Mouse (Mus musculus): ENCODE data around the gene Arhgap24. TPM values are rescaled to one million over a fixed set of nuclear protein-coding genes. Genes with fewer than 3 reads are reported as not detected.

Arhgap24 gene
- polyA plus RNA-seq, 1 experiment from 2014 or later = 5.3 TPM

DNA sequence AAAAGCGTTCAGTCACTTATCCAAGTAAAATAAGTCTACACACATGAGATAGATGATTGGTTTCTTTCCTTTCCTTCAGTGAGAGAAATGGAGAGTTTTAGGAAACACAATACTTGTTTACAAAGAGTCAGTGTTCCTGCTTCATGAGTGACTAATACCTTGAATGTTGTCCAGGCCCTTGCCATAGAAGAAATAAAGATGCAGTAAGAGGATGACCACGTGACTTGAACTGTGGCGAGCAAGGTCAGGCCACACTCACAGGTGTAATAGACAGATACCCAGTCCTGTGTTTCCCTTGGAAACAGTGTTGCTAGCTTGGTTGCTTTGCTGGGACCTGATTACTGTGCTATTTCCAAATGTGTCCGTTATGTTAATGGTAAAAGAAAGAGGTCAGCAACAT is 23.4 kb downstream of the Arhgap24 start:
- Histone ChIP-seq H3K4me3 (replicated peaks) (no peak overlapping the region), H3K4me2 (replicated peaks) (no peak overlapping the region), H3K9ac (replicated peaks) (no peak overlapping the region), H3K36me3 (no peaks in the 10 kb centered on the region), H3K4me1 (replicated peaks) (no peaks in the 10 kb centered on the region), H3K9me3 (no peaks in the 10 kb centered on the region), H3K27ac (no peak overlapping the region), H3K27me3 (no peaks in the 10 kb centered on the region)
- 90% methylated on average over 4 of the region's 4 CpGs for WGBS
- ATAC-seq = no peak

DNA sequence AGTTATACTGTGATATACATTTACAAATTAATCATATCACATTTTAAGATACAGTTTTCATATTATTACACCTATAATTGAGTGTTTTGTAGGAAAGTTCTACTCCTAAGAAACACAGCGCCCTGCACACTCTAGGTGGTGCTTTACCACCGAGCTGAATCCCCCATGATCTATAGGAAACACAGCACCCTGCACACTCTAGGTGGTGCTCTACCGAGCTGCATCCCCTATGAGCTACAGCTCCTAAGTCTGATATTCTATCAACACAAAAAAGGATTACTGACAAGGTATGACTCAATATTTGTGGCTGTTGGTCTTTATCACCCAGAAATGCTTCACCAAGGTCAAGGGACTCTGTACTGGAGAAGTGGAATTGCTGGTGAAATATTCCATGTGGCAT is 27.0 kb downstream of the Arhgap24 start:
- no peaks in the 10 kb centered on the region for H3K36me3 ChIP-seq
- 74% methylated on average over 3 of the region's 3 CpGs for WGBS
- ATAC-seq = no peak
- H3K4me1 ChIP-seq (replicated peaks) = no peaks in the 10 kb centered on the region
- no peak overlapping the region for H3K4me3 ChIP-seq (replicated peaks)
- H3K9me3 ChIP-seq = no peaks in the 10 kb centered on the region
- no peak overlapping the region for H3K27ac ChIP-seq
- no peak overlapping the region for H3K4me2 ChIP-seq (replicated peaks)
- H3K27me3 ChIP-seq = no peaks in the 10 kb centered on the region
- H3K9ac ChIP-seq (replicated peaks) = no peak overlapping the region

DNA sequence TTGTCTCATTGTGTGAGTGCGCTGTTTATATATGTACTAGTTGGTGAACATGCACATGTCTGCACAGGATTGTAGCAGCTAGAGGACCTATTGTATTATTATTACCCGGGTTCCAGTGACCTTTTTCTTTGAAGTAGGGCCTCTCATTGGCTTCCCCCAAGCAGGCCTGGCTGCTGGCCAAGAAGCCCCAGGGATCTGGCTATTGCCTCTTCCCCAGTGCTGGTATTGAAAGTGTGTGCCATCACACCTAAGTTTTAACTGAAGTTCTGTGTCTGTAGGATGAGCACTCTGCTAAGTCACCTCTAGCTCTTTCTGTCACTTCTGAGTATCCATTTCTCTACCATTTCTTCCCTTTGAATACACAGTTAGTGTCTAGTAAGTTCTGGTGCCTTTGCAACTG is 28.2 kb downstream of the Arhgap24 start:
- Histone ChIP-seq H3K36me3 (no peaks in the 10 kb centered on the region), H3K9me3 (no peaks in the 10 kb centered on the region), H3K27ac (no peak overlapping the region), H3K4me3 (replicated peaks) (no peak overlapping the region), H3K4me1 (replicated peaks) (0 out of 2 replicates have a peak, but pooled peaks cover 3% of the 10 kb centered on the region), H3K4me2 (replicated peaks) (no peak overlapping the region), H3K27me3 (no peaks in the 10 kb centered on the region), H3K9ac (replicated peaks) (no peak overlapping the region)
- WGBS = 61% methylated on average over 2 of the region's 2 CpGs
- no peak for ATAC-seq

DNA sequence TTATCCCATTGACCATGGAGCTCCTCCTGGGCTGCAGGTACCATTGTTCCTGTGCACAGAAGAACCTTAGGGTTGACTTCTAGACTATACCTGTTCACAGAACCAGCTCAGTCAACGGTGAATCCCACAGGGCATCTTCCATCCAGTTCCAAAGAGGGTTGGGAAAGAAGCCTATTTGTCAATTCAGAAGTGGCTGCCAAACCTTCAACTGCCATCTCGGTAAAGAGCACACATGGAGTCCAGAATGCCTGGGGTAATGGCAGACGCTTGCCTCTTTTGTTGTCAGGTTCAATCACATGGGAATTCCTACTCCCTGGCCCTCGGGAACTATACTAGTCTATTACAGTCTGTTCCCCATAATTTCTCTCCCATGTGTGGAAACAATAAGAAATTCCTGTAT is 30.5 kb downstream of the Arhgap24 start:
- Histone ChIP-seq H3K9ac (replicated peaks) (no peak overlapping the region), H3K4me3 (replicated peaks) (no peak overlapping the region), H3K4me2 (replicated peaks) (no peak overlapping the region), H3K27me3 (no peaks in the 10 kb centered on the region), H3K27ac (no peak overlapping the region), H3K36me3 (no peaks in the 10 kb centered on the region), H3K4me1 (replicated peaks) (peaks cover 6% of the 10 kb centered on the region; the same call in 1 of the 2 replicates), H3K9me3 (no peaks in the 10 kb centered on the region)
- ATAC-seq = no peak
- WGBS = 83% methylated on average over 4 of the region's 4 CpGs

DNA sequence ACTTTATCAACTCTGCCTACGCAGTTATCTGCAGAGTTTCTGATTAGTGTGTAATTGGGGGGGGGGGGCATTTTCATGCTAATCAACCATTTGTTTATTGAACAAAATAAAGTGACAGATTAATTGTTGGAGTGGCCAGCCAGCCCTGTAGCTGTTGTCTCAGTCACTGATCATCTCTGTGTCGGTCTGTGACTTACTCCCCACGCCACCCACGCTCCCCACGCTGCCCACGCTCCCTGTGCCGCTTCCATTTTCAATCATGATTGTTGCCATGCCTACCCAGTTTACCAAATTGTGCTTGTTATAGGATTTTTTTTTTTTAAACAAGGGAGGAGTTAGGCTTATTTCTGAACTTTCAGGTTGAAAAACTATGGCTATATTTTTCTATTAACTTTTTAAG is 34.3 kb downstream of the Arhgap24 start:
- no peaks in the 10 kb centered on the region for H3K27me3 ChIP-seq
- peaks cover 6% of the 10 kb centered on the region; the same call in 1 of the 2 replicates for H3K4me1 ChIP-seq (replicated peaks)
- WGBS = 58% methylated on average over 7 of the region's 7 CpGs
- no peak for ATAC-seq
- H3K4me3 ChIP-seq (replicated peaks) = no peak overlapping the region
- no peaks in the 10 kb centered on the region for H3K36me3 ChIP-seq
- no peak overlapping the region for H3K27ac ChIP-seq
- no peaks in the 10 kb centered on the region for H3K9me3 ChIP-seq
- H3K9ac ChIP-seq (replicated peaks) = no peak overlapping the region
- H3K4me2 ChIP-seq (replicated peaks) = no peak overlapping the region

DNA sequence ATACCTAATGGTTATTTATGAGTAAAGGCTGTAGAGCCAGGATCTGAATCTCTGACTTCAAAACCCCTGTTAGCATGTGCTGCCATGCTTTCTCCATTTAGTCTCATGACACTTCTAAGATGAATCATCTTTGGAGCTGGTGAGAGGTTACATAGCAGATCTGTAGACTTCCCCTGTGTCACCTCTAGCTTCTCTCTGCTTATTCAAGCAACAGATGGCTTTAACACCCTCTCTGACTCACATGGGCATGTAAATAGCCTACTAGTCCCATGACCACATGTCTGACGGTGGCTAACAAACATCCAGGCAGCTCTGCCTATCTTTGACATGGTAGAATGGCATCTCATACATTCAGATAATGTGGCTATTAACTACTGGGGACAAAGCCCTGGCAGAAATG is 39.3 kb downstream of the Arhgap24 start:
- no peak for ATAC-seq
- 83% methylated on average over 1 of the region's 1 CpGs for WGBS
- H3K4me1 ChIP-seq (replicated peaks) = no peaks in the 10 kb centered on the region
- H3K27ac ChIP-seq = no peak overlapping the region
- no peaks in the 10 kb centered on the region for H3K9me3 ChIP-seq
- H3K27me3 ChIP-seq = no peaks in the 10 kb centered on the region
- no peak overlapping the region for H3K9ac ChIP-seq (replicated peaks)
- no peaks in the 10 kb centered on the region for H3K36me3 ChIP-seq
- no peak overlapping the region for H3K4me2 ChIP-seq (replicated peaks)
- H3K4me3 ChIP-seq (replicated peaks) = no peak overlapping the region

DNA sequence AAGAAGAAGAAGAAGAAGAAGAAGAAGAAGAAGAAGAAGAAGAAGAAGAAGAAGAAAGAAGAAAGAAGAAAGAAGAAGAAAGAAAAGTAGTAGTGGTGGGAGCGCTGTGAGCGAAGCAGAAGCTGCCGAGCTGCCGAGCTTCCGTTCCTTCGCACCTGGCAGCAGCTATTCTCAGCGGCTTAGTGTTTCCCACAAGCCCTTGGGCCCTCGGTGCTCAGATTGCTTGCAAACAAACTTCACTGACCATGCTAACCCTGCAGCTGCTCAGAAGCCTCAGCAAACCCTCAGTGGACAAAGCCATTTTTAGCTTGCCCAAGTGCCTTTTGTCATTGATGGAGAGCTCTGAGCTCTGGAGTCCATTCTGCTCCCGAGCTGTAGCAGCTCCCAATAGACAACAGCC is 54.1 kb downstream of the Arhgap24 start:
- Histone ChIP-seq H3K27ac (no peak overlapping the region), H3K27me3 (no peaks in the 10 kb centered on the region), H3K4me2 (replicated peaks) (no peak overlapping the region), H3K4me3 (replicated peaks) (no peak overlapping the region), H3K36me3 (no peaks in the 10 kb centered on the region), H3K9ac (replicated peaks) (no peak overlapping the region), H3K4me1 (replicated peaks) (no peaks in the 10 kb centered on the region), H3K9me3 (no peaks in the 10 kb centered on the region)
- WGBS = 88% methylated on average over 9 of the region's 9 CpGs
- no peak for ATAC-seq

DNA sequence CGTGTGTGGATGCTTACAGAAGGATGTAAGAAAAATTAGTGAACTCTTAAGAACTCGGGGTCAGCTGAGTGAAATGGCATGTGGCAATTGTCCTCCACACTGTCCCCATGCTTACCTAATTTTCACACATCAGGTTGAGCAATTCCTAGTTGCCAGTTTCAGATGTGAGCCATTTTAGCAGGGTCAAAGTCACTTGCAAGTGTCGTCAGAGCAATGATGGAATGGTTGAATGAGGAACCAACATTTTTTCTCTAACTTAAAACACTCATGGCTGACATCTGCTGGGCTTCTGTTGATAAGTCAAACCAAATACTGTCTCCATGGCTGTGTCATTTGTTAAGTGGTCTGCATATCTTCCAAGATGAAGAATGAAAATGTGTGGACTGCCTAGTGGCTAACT is 56.6 kb downstream of the Arhgap24 start:
- H3K27ac ChIP-seq = no peak overlapping the region
- H3K27me3 ChIP-seq = no peaks in the 10 kb centered on the region
- H3K9ac ChIP-seq (replicated peaks) = no peak overlapping the region
- ATAC-seq = no peak
- H3K36me3 ChIP-seq = no peaks in the 10 kb centered on the region
- H3K9me3 ChIP-seq = no peaks in the 10 kb centered on the region
- H3K4me2 ChIP-seq (replicated peaks) = no peak overlapping the region
- WGBS = 88% methylated on average over 3 of the region's 3 CpGs
- no peak overlapping the region for H3K4me3 ChIP-seq (replicated peaks)
- no peaks in the 10 kb centered on the region for H3K4me1 ChIP-seq (replicated peaks)

DNA sequence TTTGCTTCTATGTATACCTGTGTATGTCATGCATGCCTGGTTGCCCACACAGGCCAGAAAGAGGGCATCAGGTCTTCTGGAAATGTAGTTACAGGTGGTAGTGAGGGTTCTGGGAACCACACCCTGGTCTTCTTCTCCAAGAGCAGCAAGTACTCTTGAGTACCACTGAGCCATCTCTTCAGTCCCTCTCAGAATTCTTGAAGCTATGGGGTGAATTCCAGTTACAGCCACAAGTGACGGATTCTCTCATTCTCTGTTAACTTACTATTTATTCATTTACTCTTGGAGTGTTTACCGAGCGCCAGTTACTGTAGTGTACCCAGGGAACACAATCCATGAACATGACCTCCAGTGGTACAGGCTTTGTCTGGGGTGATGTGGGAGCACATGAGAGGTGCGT is 65.1 kb downstream of the Arhgap24 start:
- H3K27ac ChIP-seq = no peak overlapping the region
- no peaks in the 10 kb centered on the region for H3K36me3 ChIP-seq
- H3K9me3 ChIP-seq = no peaks in the 10 kb centered on the region
- H3K27me3 ChIP-seq = no peaks in the 10 kb centered on the region
- no peaks in the 10 kb centered on the region for H3K4me1 ChIP-seq (replicated peaks)
- no peak overlapping the region for H3K4me3 ChIP-seq (replicated peaks)
- H3K4me2 ChIP-seq (replicated peaks) = no peak overlapping the region
- no peak overlapping the region for H3K9ac ChIP-seq (replicated peaks)
- no peak for ATAC-seq
- WGBS = 93% methylated on average over 4 of the region's 4 CpGs

DNA sequence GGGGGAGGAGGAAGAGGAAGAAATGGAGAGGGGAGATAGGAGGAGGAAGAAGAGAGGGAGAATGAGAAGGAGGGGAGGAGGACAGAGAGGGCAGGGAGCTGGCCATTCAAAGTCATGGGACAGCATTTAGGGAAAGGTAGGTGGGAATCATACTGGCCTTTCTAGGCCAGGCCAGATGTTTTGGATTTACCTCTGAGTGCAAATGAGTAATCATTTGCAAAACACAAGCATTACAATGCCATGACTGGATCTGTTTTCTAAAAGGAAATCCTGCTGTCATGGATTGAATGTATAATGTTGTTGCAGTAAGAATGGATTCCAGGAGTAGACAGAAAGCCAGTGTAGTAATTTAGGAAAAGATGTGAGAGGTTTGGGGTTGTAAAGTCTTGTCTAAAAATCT is 66.6 kb downstream of the Arhgap24 start:
- Histone ChIP-seq H3K9ac (replicated peaks) (no peak overlapping the region), H3K27ac (no peak overlapping the region), H3K27me3 (no peaks in the 10 kb centered on the region), H3K4me3 (replicated peaks) (no peak overlapping the region), H3K4me2 (replicated peaks) (no peak overlapping the region), H3K4me1 (replicated peaks) (no peaks in the 10 kb centered on the region), H3K9me3 (no peaks in the 10 kb centered on the region), H3K36me3 (no peaks in the 10 kb centered on the region)
- ATAC-seq = no peak

DNA sequence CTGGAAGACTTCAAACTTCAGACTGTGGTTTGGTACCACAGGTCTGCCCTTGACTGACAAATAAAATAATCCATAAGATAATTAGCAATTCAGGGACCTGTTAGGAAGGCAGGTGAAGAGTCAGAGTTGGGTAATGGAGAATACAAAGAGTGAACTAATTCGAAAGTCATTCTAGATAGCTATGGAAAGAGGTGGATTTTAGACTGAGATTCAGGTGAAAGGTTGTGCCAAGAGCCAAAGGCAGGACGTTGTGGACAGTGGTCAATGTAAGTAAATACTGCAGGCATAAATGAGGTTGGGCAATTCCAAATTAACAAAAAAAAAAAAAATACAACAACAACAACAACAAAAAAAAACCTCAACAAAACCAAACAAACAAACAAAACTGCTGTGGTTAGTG is 67.2 kb downstream of the Arhgap24 start:
- no peaks in the 10 kb centered on the region for H3K4me1 ChIP-seq (replicated peaks)
- H3K4me3 ChIP-seq (replicated peaks) = no peak overlapping the region
- H3K27me3 ChIP-seq = no peaks in the 10 kb centered on the region
- H3K36me3 ChIP-seq = no peaks in the 10 kb centered on the region
- 89% methylated on average over 2 of the region's 2 CpGs for WGBS
- H3K9me3 ChIP-seq = no peaks in the 10 kb centered on the region
- no peak overlapping the region for H3K4me2 ChIP-seq (replicated peaks)
- ATAC-seq = no peak
- no peak overlapping the region for H3K9ac ChIP-seq (replicated peaks)
- H3K27ac ChIP-seq = no peak overlapping the region

DNA sequence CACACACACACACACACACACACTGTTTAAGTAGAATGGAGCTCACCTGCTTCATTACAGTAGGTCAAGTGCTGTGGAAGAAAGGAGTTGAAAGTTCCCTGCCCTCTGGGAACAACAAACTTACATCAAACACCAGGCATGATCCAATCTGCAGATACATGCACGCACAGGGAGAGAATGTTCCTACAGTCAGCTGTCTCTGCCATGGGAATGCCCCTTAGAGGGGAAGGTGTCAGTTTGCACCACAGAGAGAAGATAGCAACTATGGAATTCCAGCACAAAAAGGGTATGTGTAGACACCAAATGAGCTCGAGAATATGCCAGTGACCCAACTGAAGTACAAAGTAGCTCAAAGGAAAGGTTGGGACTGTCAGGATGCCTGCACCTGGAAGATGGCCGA is 69.0 kb downstream of the Arhgap24 start:
- H3K9ac ChIP-seq (replicated peaks) = no peak overlapping the region
- no peaks in the 10 kb centered on the region for H3K4me1 ChIP-seq (replicated peaks)
- no peaks in the 10 kb centered on the region for H3K27me3 ChIP-seq
- H3K27ac ChIP-seq = no peak overlapping the region
- no peaks in the 10 kb centered on the region for H3K36me3 ChIP-seq
- WGBS = 75% methylated on average over 3 of the region's 3 CpGs
- no peak overlapping the region for H3K4me3 ChIP-seq (replicated peaks)
- no peak for ATAC-seq
- no peaks in the 10 kb centered on the region for H3K9me3 ChIP-seq
- H3K4me2 ChIP-seq (replicated peaks) = no peak overlapping the region

DNA sequence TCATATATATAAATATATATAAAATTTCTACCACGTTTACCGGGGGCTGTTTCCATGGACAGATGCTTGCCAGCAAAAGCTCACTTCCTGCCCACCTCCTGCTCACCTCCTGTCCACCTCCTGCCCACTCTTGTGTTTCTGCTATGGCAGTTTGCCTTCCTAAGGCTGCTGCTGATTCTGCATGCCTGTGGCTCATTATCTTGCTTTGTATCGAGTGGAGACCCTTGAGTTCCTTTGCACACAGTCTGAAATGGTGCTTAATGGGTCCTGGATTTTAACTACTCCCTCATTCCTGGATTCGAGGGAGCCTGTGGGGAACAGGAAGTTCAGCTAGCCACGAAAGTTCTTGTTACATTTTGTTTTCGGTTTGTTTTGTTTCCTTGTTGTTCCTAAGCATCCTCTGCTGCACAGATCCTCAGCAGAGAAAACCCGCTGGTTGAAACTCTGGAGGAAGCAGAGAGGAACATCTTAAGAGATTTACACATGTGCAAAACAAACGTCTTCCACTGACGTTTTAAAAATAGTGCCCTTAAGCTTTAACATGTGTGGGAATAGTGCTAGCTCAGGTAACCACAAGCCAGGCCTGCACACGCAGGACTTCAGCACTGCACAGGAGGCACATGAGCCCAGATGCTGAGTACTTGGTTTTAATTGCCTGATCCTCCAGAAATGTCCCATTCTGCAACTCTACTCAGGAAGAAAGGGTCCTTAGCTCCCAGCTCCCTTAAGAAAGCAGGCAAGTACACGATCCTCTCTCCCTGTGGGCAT is 69.9 kb downstream of the Arhgap24 start:
- no peaks in the 10 kb centered on the region for H3K27me3 ChIP-seq
- H3K27ac ChIP-seq = no peak overlapping the region
- no peak for ATAC-seq
- H3K4me3 ChIP-seq (replicated peaks) = no peak overlapping the region
- H3K9ac ChIP-seq (replicated peaks) = no peak overlapping the region
- WGBS = 69% methylated on average over 11 of the region's 11 CpGs
- no peaks in the 10 kb centered on the region for H3K36me3 ChIP-seq
- no peak overlapping the region for H3K4me2 ChIP-seq (replicated peaks)
- H3K9me3 ChIP-seq = no peaks in the 10 kb centered on the region
- no peaks in the 10 kb centered on the region for H3K4me1 ChIP-seq (replicated peaks)

Data from midbrain, embryonic 13.5 days (tissue).